Mouse (Mus musculus) natural killer cell, adult 2 months (primary cell): Measurements from ENCODE around the gene Riok1.

Experiments
- DNase-seq, 2 experiments: peaks; one replicate each; pipeline ENCODE4 v3.0.0; 2022; ENCODE audit warnings: low spot score in 2 of 2

Gene Riok1

DNA sequence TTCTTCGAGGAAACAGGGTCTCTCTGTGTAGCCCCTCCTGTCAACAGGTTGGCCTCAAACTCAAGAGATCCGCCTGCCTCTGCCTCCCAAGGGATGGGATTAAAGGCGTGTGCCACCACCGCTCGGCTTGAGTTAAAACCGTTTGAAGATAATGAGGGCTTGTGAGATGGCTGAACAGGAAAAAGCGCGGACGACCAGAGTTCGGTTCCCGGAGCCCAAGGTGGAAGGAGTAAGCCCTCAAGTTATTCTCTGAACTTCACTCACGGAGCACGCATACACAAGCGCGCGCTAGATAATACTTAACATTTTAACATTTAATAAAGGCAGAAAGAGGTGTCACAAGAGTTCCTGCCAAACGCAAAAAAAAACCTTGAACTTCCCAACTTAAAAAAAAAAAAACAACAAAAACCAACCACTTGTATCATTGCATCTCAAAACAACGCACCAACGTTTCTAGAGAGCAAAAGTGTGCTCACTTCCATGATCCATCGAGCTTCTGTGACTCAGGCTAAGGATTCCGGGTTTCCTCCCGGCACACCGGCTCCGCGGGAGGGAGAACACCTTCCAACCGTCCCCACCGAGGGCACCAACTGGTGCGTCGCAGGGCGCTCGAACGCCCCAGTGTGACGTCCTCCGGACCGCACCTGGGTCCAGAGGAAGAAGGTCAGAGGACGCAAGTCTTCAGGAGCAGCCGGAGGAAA is at the start of gene Riok1:
TSS of gene Riok1 (plus strand) at position 653 of the 701 bp plus-strand sequence.
- no peak for DNase-seq

DNA sequence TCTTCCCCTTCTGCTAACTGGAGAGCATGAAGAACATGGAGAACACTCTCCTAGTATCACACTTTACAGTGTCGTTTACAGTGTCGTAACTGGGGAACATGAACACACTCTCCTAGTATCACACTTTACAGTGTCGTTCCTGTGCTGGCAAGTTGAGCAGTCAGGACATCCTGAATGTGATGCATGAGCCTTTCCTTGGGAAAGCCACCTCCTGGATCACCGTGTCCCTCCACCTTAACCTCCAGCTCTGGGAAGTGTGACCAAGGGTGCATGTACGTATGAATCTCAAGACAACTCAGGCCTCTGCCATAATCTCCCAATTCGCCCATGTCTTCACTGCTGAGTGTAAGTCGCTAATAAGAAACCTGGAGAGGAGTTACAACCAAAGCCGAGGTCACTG is 47.1 kb upstream of the Riok1 start:
- DNase-seq: no peak

DNA sequence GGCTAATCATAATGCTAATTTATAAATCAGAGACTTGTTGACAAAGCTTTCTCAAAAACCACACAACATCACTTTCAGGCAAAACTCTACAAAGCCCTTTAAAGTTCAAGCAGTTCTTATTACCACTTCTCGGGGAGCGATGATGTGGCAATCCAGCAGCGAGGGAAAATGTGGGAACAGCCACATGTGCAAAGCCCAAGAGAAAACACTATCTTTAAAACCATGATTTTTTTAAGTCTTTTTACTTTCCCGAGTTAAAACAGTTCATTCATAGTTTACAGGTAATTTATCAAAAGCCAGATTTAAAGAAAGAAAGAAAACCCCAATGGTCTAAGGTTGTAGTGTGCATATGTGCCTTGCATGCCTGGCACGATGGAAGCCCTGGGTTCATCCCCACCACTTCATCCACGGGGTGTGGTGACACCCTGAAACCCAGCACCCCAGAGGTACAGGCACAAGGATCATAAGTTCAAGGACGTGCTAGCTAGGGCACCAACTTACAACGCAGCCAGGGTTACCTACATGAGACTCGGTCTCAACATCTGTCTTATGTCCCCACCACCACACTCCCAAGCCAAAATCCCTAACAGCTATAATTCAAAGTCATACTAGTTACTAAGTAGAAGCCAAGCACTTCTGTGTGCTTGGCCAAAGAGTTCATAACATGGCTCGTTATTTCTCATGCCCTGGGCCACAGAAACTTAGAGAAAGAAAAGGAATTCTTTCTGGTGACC is 44.0 kb upstream of the Riok1 start:
- no peak for DNase-seq

DNA sequence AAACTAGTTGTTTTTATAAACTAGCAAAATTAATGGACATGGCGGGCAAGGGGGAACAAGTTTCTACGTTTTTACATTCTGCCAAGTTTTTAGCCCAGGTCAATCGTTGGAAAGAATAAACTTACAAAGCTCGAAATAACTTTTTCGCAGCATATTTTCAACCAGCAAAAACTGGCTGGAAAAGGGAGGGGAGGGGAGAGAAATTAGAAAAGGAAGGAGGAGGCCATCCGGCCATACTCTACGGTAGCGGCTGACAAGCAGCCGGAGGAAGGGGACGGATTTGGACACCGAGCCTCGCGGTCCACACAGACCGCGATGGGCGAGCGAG is 43.5 kb upstream of the Riok1 start:
- no peak for DNase-seq

DNA sequence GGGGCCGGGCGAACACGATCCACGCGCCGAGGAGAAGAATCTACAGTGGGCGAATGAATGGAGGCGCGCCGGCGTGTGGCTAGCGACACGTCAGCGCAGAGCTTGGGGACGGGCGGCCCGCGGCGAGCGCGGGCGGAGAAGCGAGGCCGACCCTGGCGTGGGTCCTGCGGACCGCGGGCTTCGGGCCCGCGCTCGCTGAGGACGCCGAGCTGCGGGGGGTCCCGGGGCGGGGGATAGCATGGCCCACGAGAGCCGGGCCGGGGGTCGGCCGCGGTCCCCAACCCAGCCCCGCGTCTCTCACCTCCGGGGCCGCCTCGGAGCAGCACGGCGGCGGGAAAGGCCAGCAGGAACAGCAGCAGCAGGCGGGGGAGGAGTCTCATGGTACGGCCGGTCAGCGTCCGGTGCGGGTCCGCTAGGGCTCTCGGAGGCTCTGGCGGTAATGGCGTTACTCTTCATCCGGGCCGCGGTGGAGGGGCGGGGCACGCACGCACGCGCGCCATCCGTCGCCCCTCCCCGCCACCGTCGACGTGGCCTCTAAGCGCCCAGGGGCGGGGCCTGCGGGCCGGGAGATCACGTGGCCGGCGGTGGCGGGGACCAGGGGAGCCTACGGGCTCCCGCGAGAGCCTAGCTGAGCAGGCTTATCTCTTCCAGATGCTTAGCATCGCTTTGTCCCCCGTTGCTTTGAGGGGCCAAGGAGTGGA is 42.9 kb upstream of the Riok1 start, which contains the start of gene Ssr1:
TSS of gene Ssr1 (minus strand) at position 514 of the 701 bp plus-strand sequence.
- peak; percentile 92 to 95 for DNase-seq

DNA sequence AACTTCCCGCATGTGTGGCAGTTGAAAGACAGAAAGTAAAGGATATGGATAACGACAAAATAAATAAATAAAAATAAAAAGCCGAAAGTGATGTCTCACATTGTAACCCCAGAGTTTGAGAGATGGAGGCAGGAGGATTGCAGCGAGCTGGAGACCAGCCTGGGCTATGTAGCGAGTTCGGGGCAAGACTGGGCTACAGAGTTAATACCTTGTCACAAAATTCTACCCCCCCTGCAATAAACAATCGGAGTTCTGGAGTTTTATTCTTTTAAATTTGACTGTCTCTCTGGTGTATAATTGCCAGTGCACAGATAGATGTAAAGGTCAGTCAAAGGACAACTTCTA is 42.4 kb upstream of the Riok1 start:
- DNase-seq: no peak

DNA sequence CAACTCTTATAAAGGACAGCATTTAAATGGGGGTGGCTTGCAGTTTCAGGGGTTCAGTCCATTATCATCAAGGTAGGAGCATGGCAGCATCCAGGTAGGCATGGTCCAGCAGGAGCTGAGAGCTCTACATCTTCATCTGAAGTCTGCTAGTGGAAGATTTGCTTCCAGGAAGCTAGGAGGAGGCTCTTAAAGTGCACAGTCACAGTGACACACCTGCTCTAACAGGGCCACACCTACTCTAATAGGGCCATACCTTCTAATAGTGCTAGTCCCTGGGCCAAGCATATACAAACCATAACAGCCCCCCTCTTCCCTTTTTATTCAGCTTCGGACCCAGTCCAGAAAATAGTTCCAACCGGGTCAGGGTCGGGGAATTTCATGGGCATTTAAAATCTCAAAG is 37.1 kb upstream of the Riok1 start:
- DNase-seq: no peak

DNA sequence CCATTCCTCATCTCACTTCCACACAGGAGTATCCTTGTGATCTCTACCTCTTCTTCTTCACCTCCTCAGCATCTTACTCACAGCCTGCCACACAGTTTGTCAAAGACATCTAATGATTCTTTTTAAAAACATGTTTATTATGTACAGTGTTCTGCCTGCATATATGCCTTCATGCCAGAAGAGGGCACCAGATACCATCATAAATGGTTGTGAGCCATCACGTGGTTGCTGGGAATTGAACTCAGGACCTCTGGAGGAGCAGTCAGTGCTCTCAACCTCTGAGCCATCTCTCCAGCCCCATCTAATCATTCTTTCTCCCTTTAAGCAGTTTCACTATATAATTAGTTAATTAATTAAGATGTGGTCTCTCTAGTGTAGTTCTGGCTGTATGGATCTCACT is 34.3 kb upstream of the Riok1 start:
- DNase-seq: no peak

DNA sequence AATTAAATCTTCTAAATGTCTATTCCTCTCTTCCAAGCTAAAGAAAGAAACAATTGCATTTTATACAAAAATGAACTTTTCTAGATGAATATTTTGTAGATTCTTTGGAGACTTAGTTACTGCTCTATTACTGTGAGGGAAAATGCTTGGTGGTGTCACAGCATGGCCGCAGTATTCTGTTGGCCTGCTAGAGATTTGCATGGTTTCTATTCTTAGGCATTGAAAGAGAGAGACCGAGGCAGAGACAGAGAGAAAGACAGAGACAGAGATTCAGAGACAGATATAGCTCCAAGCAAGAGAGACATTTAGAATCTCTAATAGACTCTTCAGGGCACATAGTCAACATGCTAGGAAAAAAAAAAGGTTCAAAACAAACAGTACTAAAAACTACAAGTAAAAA is 28.8 kb upstream of the Riok1 start:
- no peak for DNase-seq

DNA sequence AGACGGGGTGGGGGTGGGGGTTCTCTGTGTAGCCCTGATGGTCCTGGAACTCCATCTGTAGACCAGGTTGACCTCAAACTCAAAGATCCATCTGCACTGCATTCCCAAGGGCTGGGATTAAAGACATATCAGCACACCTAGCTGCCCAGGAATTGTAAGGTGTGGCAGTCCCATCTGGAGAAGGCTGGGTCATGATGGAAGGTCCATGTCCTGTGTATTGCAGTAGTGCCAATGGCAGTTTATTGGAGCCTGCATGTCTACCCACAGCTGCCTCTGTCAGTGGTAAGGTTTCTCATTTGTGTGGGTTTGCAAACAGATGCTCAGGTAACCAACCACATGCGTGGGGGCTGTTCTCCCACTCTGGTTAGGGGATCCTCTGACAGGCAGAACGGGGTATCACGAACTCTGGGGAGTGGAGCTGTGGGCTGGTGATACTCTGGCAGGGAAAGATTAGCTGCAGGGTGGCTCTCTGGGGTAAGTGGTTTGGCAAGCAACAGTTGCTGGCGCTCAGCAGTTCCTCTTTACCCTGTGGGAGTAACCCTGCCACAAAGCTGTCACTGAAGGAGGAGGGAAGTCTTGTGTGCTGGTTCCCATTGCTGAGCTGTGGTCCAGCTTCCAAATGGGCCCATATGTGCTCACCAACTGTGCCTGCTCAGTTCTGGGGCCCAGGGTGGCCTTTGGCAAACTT is 26.9 kb upstream of the Riok1 start:
- peak; percentile 5 to 17 for DNase-seq

DNA sequence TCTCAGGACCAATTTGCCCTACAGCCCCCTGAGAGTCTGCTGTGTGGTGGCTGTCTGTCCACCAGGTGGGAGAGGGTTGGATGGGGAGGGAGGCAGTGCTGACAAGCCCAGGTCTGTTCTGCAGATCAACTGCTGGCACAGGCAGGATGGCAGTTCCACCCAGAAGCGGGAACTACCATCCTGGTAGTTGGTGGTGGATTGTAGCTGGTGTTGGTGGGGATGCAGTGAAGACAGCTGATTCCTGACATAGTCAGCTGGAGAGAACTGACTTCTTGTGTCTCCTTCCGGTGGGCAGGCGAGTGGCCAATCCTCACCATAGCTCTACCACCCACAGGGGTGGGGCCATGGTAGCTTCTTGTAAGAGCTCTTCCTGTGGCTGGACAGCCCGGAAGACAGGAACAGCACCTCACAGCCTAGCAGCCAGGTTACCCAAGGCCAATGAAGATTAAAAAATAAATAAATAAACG is 26.3 kb upstream of the Riok1 start:
- peak; percentile 51 to 65 for DNase-seq

DNA sequence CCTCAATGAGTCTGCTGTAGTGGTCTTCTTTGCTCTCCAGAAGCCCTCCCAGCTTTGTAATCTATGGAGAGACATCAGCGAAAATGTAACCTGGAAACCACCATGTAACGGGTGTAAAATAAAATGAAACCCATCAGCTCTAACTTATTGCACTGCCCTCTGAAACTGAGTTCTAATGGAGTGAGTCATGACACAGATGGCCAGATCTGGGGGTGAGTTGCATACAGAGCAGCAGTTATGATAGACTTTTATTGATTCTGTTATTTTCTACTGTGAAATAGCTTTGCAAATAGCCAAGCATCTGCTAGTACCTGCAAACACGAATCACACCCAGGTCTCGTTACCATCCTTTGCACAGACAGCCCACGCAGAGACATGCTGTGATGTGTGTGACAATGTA is 24.4 kb upstream of the Riok1 start:
- DNase-seq: no peak

DNA sequence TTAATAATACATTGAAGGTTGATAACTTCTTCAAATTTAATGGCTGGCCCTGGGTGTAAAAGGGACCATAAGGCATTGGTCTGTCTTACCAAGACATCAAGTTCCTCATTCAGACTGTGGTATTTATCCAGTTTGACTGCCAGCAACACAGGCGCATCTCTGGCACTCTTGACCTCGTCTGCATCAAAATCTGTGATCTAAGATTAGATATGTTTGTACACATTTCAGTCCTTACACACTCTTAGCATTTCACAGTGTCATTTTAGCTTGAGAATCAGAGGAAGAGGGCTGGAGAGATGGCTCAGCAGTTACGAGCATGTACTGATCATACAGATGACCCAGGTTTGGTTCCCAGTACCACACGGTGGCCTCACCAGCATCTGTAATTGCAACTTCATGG is 21.2 kb upstream of the Riok1 start:
- no peak for DNase-seq

DNA sequence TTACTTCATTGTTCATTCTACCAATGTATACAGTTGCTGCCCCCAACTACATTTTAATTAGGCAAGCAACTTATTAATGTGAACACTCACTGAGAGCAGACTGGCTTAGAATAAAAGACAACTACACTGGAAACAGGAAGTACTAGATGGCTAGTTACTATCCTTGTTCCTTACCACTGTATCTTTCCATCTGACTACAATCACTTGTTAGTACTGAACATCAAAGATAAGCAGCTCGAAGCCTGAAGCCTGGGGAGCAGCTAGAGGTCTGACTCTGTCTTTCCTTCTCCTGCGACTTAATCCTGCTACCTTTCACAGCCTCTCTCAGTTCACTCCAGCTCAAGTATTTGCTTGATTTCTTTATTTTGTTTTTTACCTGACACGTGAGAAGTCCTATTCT is 18.0 kb upstream of the Riok1 start:
- no peak for DNase-seq

DNA sequence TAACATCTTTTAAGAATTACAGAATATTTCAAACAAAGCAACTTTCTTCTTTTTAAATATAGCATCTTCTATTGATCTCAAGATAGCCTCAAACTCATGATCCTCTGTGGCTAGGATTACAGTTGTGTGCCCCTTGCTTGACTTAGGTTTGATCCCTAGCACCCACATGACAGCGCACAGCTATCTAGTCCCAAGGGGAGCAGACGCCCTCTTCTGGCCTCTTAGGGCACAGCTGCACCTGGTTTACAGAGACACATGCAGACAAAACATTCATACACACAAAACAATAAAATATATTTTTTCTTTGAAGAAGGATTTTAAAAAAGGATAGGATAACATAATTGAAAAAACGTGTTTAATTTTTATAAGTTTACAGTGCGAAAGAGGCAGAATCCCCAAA is 10.9 kb upstream of the Riok1 start:
- DNase-seq: peak in 1 of 2 experiments; percentile 23

DNA sequence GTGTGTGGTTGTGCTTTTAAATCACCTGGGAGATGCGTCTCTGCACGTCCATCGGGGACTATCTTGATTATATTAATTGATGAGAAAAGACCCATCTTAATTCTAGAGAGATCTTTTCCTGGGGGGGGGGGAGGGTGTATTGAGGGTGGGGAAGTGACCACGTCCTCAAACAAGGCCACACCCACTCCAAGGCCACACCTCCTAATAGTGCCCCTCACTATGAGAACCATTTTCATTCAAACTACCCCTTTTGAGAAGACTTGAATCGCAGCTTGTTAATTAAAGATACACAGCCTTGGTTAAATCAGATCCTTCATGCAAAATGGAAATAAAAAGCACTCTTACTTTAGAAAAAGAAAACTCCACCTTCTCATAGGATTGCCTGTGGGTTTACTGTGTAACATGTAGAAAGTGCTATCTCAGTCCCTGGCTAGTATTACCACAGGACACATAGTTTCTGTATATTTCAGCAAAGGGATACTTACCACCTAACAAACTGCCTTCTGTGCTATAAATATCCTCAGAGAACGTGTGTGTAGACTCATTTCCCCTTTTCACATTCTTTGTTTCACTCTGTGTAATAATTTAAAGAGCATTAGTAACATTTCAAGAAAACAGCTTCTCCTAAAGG is 9.1 kb upstream of the Riok1 start:
- no peak for DNase-seq

DNA sequence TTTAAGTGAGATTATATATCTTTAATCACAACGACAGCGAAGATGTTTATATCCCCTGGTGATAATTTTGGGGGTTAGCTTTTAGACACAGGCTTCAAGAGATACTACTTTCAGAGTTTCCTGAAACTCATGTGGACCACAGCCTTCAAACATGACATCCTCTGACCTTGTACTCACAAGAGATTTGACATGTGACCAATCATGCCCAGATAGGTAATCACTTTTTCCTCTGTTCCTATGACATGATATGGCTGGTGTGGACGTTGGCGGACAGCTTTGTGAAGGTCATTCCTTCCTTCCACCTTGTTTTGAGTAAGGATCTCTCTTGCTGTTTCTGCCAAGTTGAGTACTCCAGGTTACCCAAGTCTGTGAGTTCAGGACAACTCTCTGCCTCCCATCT is 8.4 kb upstream of the Riok1 start:
- no peak for DNase-seq

DNA sequence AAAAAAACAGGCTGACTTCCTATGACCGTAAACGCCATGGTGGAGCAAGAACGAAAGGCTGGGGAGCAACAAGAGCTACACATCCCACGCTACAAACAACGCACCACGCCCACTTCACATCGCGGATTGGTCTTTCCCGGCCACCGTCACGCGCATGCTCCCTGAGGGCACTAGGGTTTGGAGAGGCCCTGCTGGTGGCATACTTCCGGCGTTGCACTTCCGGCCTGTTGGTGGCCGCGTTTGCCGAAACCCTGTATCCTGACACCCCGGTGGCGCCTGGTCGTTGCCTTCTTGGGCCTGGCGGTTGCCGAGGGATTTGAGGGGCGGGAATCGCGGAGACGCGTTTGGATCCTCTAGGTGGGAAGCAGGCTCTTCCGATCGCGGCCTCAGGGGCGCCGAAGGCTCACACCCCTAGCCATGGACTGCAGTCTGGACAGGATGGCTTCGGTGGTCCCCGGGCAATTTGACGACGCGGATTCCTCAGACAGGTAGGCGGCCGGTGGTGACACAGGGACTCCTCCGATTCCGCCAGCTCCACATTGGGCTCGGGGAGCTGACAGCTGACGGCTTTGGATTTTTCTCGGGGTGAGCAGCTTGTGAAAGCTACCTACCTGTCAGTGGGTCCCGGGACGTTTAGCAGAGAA is 371 bp downstream of the Riok1 start, which contains the start of gene Cage1:
TSS of gene Cage1 (minus strand) at position 26 of the 644 bp plus-strand sequence.
- DNase-seq: peak; percentile 96 to 97

DNA sequence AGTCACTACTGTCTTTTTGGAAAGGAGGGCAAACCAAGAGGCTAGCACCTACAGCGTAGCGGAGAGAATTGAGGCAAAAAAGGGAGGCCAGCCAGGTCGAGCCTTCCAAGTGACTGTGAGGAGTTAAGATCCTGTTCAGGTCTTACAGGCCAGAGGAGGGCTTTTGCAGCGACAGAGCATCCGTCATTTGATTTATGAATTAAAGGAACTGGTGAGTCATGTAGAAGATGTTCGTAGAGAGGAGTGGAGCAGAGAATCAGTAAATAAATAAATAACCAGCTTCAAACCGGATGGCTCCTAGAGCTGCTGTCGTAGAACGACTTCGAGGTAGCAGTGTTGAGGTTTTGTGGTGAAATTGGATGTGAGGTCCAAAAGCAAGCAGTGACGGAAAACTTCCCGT is 1.0 kb downstream of the Riok1 start:
- DNase-seq: peak; percentile 51 to 60

DNA sequence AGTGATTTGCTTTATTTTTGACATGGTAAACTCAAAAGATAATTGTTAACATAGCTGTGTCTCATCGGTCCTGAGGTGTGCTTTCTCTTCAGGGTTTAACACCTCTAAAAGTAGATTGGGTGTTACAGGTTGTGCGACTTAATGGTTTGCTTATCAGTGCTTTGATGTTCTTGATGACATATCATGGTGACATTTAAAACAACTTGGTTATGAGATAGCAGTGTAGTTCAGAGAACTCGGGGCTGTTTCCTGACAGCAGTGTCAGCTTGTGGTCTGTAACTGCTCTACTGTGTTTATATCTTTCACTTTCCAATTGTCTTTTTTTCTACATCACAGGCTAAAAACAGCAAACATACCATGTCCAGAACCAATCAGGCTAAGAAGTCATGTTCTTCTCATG is 13.1 kb downstream of the Riok1 start:
- peak; percentile 31 to 63 for DNase-seq

DNA sequence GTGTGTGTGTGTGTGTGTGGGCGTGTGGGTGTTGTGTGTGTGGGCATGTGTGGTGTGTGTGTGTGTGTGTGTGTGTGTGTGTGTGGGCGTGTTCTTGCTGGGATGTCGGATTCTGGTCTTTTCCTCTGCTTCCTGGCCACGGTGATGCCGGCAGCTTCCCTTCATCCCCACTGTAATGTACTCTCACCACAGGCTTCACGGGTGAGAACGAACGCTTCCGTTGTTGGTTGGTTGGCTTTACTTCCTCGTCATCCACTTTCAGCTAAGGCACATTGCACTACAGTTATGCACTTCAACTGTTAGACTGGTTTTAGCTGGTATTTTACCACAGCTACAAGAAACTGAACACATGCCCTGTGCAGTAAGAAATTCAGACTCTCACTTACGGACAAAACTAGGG is 25.9 kb downstream of the Riok1 start:
- peak; percentile 20 to 32 for DNase-seq
